Mouse (Mus musculus): ENCODE results near the gene Gm3636. TPM values are rescaled to one million over a fixed set of nuclear protein-coding genes. Genes with fewer than 3 reads are reported as not detected.

Gene Gm3636
- 0.26 TPM in 1 of 2 replicates, not detected in the other for polyA plus RNA-seq (2012; ENCODE audit: low replicate concordance)

DNA sequence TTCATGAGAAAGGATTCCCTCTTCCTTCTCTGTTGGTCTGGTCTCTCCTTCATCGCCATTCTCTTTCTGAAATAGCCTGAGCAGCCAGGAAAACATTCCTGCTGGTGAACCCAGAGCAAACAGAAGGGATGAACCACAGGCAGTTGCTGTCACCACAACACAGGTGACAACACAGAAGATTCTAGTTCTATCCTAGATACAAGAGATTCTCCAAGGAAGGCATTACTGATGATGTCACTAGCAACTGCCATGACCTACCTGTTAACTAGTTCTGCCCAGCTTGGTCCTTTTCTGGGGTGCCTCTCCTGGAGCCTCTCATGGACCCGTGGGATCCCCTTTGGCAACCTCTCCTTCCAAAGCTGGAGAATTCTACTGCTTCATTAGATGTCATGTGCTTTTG lies at the start of gene Gm3636:
Gm3636 (minus strand) TSS at position 101 of the 400 bp plus-strand sequence.

DNA sequence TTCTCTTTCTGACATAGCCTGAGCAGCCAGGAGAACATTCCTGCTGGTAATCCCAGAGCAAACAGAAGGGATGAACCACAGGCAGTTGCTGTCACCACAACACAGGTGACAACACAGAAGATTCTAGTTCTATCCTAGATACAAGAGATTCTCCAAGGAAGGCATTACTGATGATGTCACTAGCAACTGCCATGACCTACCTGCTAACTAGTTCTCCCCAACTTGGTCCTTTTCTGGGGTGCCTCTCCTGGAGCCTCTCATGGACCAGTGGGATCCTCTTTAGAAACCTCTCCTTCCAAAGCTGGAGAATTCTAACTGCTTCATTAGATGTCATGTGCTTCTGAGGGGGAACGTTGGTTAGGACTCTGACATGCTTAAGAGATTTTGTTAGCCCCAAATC lies 32.2 kb upstream of the Gm3636 start, which contains the start of gene Gm8362:
Gm8362 (minus strand) TSS at position 101 of the 400 bp plus-strand sequence.

DNA sequence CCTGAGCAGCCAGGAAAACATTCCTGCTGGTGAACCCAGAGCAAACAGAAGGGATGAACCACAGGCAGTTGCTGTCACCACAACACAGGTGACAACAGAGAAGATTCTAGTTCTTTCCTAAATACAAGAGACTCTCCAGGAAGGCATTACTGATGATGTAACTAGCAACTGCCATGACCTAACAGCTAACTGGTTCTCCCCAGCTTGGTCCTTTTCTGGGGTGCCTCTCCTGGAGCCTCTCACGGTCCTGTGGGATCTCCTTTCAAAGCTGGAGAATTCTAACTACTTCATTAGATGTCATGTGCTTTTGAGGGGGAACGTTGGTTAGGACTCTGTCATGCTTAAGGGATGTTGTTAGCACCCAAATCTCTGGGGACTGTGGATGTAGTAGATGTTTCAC lies 22.0 kb downstream of the Gm3636 start, which contains the start of gene Gm8050:
Gm8050 (minus strand) TSS at position 101 of the 400 bp plus-strand sequence.

Other genes with a start within 250 kb of the Gm3636 start
- gene Gm8356, start 205.0 kb downstream of the Gm3636 start, polyA plus RNA-seq (2012; ENCODE audit: low replicate concordance), result not detected in 2 replicates
- not detected in 2 replicates for gene Gm3629, start 151.7 kb downstream of the Gm3636 start, polyA plus RNA-seq (2012; ENCODE audit: low replicate concordance)
- gene Gm3460, start 119.9 kb downstream of the Gm3636 start, polyA plus RNA-seq (2012; ENCODE audit: low replicate concordance), result not detected in 2 replicates
- not detected in 2 replicates for gene Gm10251, start 58.2 kb downstream of the Gm3636 start, polyA plus RNA-seq (2012; ENCODE audit: low replicate concordance)
- 0.07 TPM in 1 of 2 replicates, not detected in the other for gene Gm8050, start 22.1 kb downstream of the Gm3636 start, polyA plus RNA-seq (2012; ENCODE audit: low replicate concordance)
- not detected in 2 replicates for gene Gm8362, start 32.1 kb upstream of the Gm3636 start, polyA plus RNA-seq (2012; ENCODE audit: low replicate concordance)
- not detected in 2 replicates for gene Gm3642, start 98.0 kb upstream of the Gm3636 start, polyA plus RNA-seq (2012; ENCODE audit: low replicate concordance)
- gene Gm3667, start 147.6 kb upstream of the Gm3636 start, polyA plus RNA-seq (2012; ENCODE audit: low replicate concordance), result not detected in 2 replicates
- not detected in 2 replicates for gene Gm6356, start 231.5 kb upstream of the Gm3636 start, polyA plus RNA-seq (2012; ENCODE audit: low replicate concordance)

All from hematopoietic multipotent progenitor cell, adult 10-12 weeks (in vitro differentiated cells).